Mouse (Mus musculus) neural tube, embryonic 11.5 days (tissue): ENCODE measurements at regions not wholly inside any gene's neighbourhood (a gene's known extent, or its start where the extent isn't known, plus 50 kb on each side); places are given as distances from the start of the nearest gene placed in this dataset.
A peak's percentile ranks its signal among the peaks of the same experiment; 100 is the strongest.

Experiments
- ATAC-seq: fragments of 200-750 bp; cut with Nextera tagmentation; 2 replicates; pipeline ENCODE4 v1.8.0; 2017; ENCODE audit warnings: moderate number of reproducible peaks, mild to moderate bottlenecking, moderate TSS enrichment, moderate library complexity; ENCODE audit not compliant: insufficient read depth, low FRiP score, low TSS enrichment
- DNase-seq: peaks from one replicate; pipeline ENCODE4 v3.0.0-alpha.2; 2015; ENCODE audit warnings: low spot score
- H3K27ac ChIP-seq: fragments of 300-500 bp; sonication (generic); 2 replicates; pipeline ENCODE4 v1.5.1; 2014; ENCODE audit warnings: low read depth, mild to moderate bottlenecking, low read length
- H3K27me3 ChIP-seq: fragments of 300-500 bp; sonication (generic); 2 replicates; pipeline ENCODE4 v1.6.1; 2014; ENCODE audit warnings: mild to moderate bottlenecking, low read length, mixed read lengths; ENCODE audit not compliant: control insufficient read depth, insufficient read depth
- H3K36me3 ChIP-seq: fragments of 300-500 bp; sonication (generic); 2 replicates; pipeline ENCODE4 v1.6.1; 2014; ENCODE audit warnings: mild to moderate bottlenecking, low read length, moderate library complexity, mixed read lengths; ENCODE audit not compliant: control insufficient read depth, insufficient read depth
- H3K4me1 ChIP-seq: fragments of 300-500 bp; sonication (generic); 2 replicates; pipeline ENCODE4 v1.6.1; 2014; ENCODE audit warnings: low read length, mixed read lengths; ENCODE audit not compliant: control insufficient read depth, insufficient read depth
- H3K4me2 ChIP-seq: fragments of 300-500 bp; sonication (generic); 2 replicates; pipeline ENCODE4 v1.6.1; 2014; ENCODE audit warnings: low read depth, mild to moderate bottlenecking, moderate library complexity
- H3K4me3 ChIP-seq: fragments of 300-500 bp; sonication (generic); 2 replicates; pipeline ENCODE4 v1.5.1; 2014; ENCODE audit warnings: low read depth, low read length
- H3K9ac ChIP-seq: fragments of 300-500 bp; sonication (generic); 2 replicates; pipeline ENCODE4 v1.6.1; 2014; ENCODE audit warnings: mild to moderate bottlenecking, low read length
- H3K9me3 ChIP-seq: fragments of 300-500 bp; sonication (generic); 2 replicates; pipeline ENCODE4 v1.6.1; 2016; ENCODE audit warnings: low read length; ENCODE audit not compliant: control insufficient read depth
- WGBS: fragments of 180-500 bp; shearing (Covaris S2); extraction: QIAGEN DNeasy Blood & Tissue Kit; methylation state at CpG from one replicate; pipeline ENCODE4 v1.1.7; 2014; 5-methylcytosine and 5-hydroxymethylcytosine counted together

DNA sequence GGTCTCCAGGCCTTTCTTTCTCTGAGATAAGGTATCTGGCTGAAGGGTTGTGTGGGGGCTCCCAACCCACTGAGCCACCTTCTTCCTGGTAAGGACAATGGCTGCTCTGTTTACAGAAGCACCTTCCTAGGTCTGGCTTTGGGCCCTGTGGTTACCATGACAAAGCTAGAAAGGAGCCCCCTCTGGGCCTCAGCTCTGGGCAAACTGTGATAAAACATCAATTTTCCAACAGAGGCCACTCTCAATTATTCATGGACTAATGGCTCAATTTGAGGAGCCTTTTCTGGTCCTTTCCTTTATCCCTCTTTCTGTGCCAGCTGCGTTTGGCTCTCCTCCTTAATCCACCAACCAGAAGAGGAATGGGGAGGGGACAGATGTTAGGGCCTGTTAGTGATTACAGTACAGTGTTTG lies 97.3 kb upstream of the Atp1a1 start:
- Histone ChIP-seq H3K27me3 (no peaks in the 10 kb centered on the region), H3K9ac (no peak overlapping the region), H3K27ac (no peak overlapping the region), H3K4me1 (no peaks in the 10 kb centered on the region), H3K36me3 (no peaks in the 10 kb centered on the region), H3K9me3 (no peaks in the 10 kb centered on the region), H3K4me3 (no peak overlapping the region), H3K4me2 (no peak overlapping the region)
- 0% methylated on average over 1 of the region's 1 CpGs for WGBS
- ATAC-seq (peak; percentile 77), DNase-seq (peak; percentile 33)

DNA sequence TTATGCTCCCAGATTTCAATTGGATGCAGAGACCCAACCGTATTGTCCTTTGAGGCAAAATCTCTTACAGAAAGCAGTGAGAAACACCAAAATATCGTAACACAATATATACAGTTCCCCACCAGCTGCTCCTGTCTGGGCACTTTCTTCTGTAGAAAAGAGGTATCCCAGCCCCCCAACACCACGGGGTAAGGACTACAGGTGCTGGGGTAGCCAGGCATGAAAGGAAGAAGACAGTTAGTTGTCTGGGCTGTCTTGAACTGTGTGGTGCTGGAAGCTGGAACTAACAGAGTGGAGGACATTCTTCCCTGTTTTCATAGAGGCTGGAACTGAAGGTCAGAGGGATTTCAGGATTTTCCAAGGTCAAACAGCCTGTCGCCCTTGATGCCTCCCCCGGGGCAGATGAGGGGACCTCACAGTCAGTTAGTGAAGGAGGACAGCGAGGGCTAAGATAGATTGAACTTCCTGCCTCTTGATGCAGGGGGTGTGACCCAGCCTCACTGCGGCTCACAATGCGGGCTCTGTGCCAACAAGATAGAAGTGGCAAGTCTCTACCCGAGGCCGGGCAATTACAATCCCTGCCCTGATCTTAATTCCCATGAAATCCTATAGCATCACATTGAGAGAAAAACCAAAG lies 96.6 kb upstream of the Atp1a1 start:
- H3K9ac ChIP-seq, result no peak overlapping the region
- no peak overlapping the region for H3K4me2 ChIP-seq
- no peak overlapping the region for H3K4me3 ChIP-seq
- no peaks in the 10 kb centered on the region for H3K36me3 ChIP-seq
- peak; percentile 29 for DNase-seq
- H3K9me3 ChIP-seq, result no peaks in the 10 kb centered on the region
- no peak overlapping the region for H3K27ac ChIP-seq
- no peaks in the 10 kb centered on the region for H3K27me3 ChIP-seq
- ATAC-seq, result peak; percentile 55; the same call in 1 of the 2 replicates
- WGBS, result 64% methylated on average over 10 of the region's 10 CpGs
- no peaks in the 10 kb centered on the region for H3K4me1 ChIP-seq

DNA sequence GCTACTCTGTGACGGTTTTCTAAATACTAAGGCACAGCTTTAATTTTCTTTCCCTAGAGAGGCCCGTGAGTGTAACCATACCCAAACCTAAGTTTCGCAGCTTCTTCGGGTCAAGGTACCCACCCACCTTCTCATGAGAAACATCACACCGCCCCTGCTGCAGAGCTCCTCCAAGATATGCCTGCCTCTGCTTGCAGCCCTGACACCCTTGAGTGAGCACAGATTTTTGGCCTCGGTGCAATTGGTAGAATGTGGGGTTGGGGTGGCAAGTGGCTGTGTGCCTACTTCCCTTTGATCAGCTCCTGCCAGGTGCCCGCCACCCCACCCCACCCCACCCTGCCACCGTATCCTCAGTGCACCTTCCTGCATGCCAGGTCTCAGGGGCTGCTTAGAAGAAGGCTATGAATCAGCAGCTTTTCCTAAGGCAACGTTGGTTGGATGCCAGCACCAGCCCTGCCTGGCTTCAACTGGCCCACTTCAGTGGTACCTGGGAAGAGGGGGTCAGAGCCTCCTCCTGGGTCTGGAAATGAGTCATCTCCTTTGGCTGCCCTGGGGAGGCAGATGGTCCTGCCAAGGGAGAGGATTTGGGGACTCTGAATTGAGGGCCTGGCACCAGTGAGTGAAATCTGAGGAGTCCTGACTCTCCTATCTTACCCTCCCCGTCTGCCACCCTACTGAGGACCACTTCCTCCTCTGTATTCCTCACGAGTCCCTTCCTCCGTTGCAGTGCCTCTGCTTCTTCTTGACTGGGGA lies 95.6 kb upstream of the Atp1a1 start:
- no peaks in the 10 kb centered on the region for H3K9me3 ChIP-seq
- WGBS, result 86% methylated on average over 12 of the region's 12 CpGs
- ATAC-seq (no peak), DNase-seq (no peak)
- H3K9ac ChIP-seq, result no peak overlapping the region
- H3K4me3 ChIP-seq, result no peak overlapping the region
- H3K4me2 ChIP-seq, result no peak overlapping the region
- H3K27me3 ChIP-seq, result no peaks in the 10 kb centered on the region
- H3K36me3 ChIP-seq, result no peaks in the 10 kb centered on the region
- no peak overlapping the region for H3K27ac ChIP-seq
- H3K4me1 ChIP-seq, result no peaks in the 10 kb centered on the region

DNA sequence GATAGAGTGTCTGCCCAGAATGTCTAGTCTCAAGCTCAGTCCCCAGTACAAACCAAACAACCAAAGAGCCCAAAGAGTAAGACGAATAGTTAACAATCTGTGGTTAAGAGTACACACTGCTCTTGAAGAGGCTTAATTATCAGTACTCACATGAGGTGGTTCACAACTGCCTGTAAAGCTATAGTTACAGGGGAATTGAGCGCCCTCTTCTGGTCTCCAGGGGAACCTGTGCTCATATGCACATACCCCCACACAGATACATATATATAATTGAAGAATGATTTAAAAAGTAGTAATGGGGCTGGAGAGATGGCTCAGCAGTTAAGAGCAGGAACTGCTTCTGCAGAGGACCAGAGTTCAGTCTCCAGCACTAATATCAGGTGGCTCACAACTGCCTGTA lies 92.3 kb upstream of the Atp1a1 start:
- no peak overlapping the region for H3K4me2 ChIP-seq
- 87% methylated on average over 2 of the region's 2 CpGs for WGBS
- no peak overlapping the region for H3K4me3 ChIP-seq

DNA sequence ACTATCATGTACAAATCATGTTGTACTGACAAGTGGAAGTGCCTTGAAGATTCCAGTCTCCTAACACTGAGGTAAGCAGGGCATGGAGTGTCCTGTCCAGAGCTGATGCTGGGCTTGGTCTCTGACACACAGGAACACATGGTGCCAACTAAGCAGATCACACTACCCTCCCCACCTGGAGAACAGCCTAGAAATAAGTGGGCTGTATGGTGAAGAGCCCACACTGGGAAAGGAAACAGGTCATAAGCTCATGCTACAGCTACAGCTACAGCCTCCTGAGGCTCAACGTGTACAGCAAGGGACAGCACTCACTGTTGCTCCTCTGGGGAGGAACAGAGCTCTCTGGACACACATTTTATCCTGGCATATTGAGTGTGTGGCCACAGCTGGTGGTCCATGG lies 89.8 kb upstream of the Atp1a1 start:
- no peak overlapping the region for H3K4me3 ChIP-seq
- WGBS, result 61% methylated on average over 1 of the region's 1 CpGs
- no peaks in the 10 kb centered on the region for H3K36me3 ChIP-seq
- no peaks in the 10 kb centered on the region for H3K27me3 ChIP-seq
- no peak overlapping the region for H3K9ac ChIP-seq
- H3K27ac ChIP-seq, result no peak overlapping the region
- H3K4me1 ChIP-seq, result no peaks in the 10 kb centered on the region
- H3K4me2 ChIP-seq, result no peak overlapping the region
- ATAC-seq, result no peak
- H3K9me3 ChIP-seq, result no peaks in the 10 kb centered on the region
- DNase-seq, result no peak

More for the DNA sequence above, 92.3 kb upstream of the Atp1a1 start:
- no peak overlapping the region for H3K9ac ChIP-seq
- ATAC-seq (no peak), DNase-seq (no peak)
- H3K27ac ChIP-seq, result no peak overlapping the region
- no peaks in the 10 kb centered on the region for H3K4me1 ChIP-seq
- H3K36me3 ChIP-seq, result no peaks in the 10 kb centered on the region
- no peaks in the 10 kb centered on the region for H3K27me3 ChIP-seq
- H3K9me3 ChIP-seq, result no peaks in the 10 kb centered on the region

DNA sequence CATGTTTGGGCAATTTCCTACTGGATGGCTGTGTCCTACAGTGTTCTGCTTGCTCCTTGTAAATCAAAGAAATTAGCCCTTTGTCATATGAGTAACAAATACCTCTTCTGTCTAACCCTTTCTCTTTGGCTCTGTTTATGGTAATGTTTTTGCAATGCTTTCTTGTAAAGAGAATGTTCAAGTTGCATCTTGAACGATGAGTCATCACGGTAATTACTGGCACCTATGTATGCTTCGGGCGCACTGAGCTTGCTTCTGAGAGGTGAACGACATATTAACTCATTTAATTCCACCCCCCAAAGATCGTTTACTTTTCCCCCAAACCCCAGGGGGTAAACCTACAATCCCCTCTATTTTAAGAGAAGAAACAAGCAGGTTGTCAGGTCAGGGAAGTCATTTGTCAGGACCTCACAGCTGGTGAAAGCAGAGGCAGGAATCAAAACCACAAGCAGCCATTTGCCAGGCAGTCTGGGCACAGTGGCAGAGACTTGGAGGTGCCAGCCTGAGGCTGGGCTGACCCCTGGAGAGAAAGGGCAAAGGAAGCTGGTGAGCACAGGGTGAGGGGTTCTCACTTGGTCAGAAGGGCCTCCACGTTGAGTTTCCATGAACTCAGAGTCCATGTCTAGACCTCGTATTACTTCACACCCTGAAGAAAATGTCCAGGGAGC lies 87.6 kb upstream of the Atp1a1 start:
- Histone ChIP-seq H3K4me3 (no peak overlapping the region), H3K4me1 (no peaks in the 10 kb centered on the region), H3K27ac (no peak overlapping the region), H3K9me3 (no peaks in the 10 kb centered on the region), H3K9ac (no peak overlapping the region), H3K36me3 (no peaks in the 10 kb centered on the region), H3K27me3 (no peaks in the 10 kb centered on the region), H3K4me2 (no peak overlapping the region)
- DNase-seq, result no peak
- no peak for ATAC-seq
- 66% methylated on average over 8 of the region's 8 CpGs for WGBS

DNA sequence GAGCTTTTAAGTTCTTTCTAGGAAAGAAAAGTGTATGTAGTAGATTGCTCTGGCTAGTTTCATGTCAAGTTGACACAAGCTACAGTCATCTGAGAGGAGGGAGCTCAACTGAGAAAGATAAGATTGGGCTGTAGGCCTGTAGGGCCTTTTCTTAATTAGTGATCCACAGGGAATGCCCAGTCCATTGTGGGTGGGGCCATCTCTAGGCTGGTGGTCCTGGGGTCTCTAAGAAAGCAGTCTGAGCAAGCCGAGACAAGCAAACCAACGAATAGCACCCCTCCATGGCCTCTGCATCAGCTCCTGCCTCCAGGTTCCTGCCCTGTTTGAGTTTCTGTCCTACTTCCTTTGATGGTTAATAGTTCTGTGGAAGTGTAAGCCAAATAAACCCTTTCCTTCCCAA lies 86.3 kb upstream of the Atp1a1 start:
- H3K4me3 ChIP-seq, result no peak overlapping the region
- whole genome bisulfite sequencing, result 83% methylated on average over 2 of the region's 2 CpGs
- no peak overlapping the region for H3K4me2 ChIP-seq
- no peak overlapping the region for H3K27ac ChIP-seq
- H3K4me1 ChIP-seq, result no peaks in the 10 kb centered on the region
- H3K9me3 ChIP-seq, result no peaks in the 10 kb centered on the region
- DNase-seq (no peak), ATAC-seq (no peak)
- H3K36me3 ChIP-seq, result no peaks in the 10 kb centered on the region
- no peak overlapping the region for H3K9ac ChIP-seq
- H3K27me3 ChIP-seq, result no peaks in the 10 kb centered on the region

DNA sequence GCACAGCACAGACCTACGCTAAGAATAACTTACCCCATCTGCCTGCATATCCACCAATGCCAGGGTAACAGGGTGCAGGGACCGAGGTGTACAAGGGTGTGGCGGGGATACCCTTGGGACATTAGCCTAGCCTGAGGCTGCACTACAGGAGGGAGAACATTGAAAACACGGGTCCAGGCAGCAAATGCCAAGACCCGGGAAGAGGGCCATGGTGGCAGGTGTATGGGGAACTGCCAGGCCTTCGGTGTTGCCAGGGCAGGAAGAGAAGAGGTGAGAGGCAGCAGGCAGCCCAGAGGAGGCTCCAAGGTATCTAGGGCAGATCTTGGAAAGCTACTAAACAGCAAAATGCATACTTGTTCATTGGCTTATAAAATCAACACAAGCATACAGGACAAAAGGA lies 85.7 kb upstream of the Atp1a1 start:
- H3K36me3 ChIP-seq, result no peaks in the 10 kb centered on the region
- no peaks in the 10 kb centered on the region for H3K9me3 ChIP-seq
- DNase-seq (no peak), ATAC-seq (no peak)
- H3K4me3 ChIP-seq, result no peak overlapping the region
- H3K4me1 ChIP-seq, result no peaks in the 10 kb centered on the region
- 86% methylated on average over 6 of the region's 6 CpGs for WGBS
- no peak overlapping the region for H3K9ac ChIP-seq
- H3K27me3 ChIP-seq, result no peaks in the 10 kb centered on the region
- no peak overlapping the region for H3K27ac ChIP-seq
- H3K4me2 ChIP-seq, result no peak overlapping the region

DNA sequence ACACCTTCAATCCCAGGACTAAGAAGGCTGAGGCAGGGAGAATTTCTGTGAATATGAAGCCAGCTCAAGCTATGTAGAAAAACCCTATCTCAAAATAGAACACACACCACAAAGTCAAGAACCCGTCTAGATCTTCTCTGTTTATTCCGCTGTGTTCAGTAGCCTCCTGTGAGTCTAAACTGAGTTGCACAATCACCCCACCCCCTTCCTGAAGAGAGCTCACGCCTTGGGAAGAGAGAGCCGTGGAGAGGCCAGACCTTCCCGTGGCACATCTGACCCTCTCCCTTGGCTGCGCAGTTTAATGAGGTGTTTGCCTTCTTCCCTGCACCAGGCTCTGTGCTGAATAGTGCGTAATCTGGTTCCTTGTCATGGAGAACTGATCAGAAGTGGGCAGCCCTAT lies 80.7 kb upstream of the Atp1a1 start:
- Histone ChIP-seq H3K27me3 (no peaks in the 10 kb centered on the region), H3K4me3 (no peak overlapping the region), H3K9me3 (no peaks in the 10 kb centered on the region), H3K36me3 (no peaks in the 10 kb centered on the region), H3K9ac (no peak overlapping the region), H3K27ac (no peak overlapping the region), H3K4me1 (no peaks in the 10 kb centered on the region), H3K4me2 (no peak overlapping the region)
- ATAC-seq, result no peak
- 78% methylated on average over 7 of the region's 7 CpGs for WGBS
- DNase-seq, result no peak
